Mouse (Mus musculus) lung, embryonic 14.5 days (tissue): ENCODE results near the gene Mapk14. TPM values are rescaled to one million over a fixed set of nuclear protein-coding genes. Genes with fewer than 3 reads are reported as not detected.

Experiments
- ATAC-seq: fragments of 200-750 bp; cut with Nextera tagmentation; 2 replicates; pipeline ENCODE4 v1.8.0; 2017; ENCODE audit warnings: mild to moderate bottlenecking, moderate TSS enrichment, moderate library complexity; ENCODE audit not compliant: insufficient read depth
- DNase-seq: peaks from one replicate; pipeline ENCODE4 v3.0.0-alpha.2; 2015
- H3K27ac ChIP-seq: fragments of 300-500 bp; sonication (generic); 2 replicates; pipeline ENCODE4 v1.5.1; 2014; ENCODE audit warnings: low read depth, mild to moderate bottlenecking, moderate library complexity
- H3K27me3 ChIP-seq: fragments of 300-500 bp; sonication (generic); 2 replicates; pipeline ENCODE4 v1.6.1; 2014; ENCODE audit warnings: low read length, control low read depth; ENCODE audit not compliant: insufficient read depth
- H3K36me3 ChIP-seq: fragments of 300-500 bp; sonication (generic); 2 replicates; pipeline ENCODE4 v1.6.1; 2014; ENCODE audit warnings: control low read depth; ENCODE audit not compliant: insufficient read depth
- H3K4me1 ChIP-seq: fragments of 300-500 bp; sonication (generic); 2 replicates; pipeline ENCODE4 v1.6.1; 2014; ENCODE audit warnings: antibody characterized with exemption, control low read depth; ENCODE audit not compliant: insufficient read depth
- H3K4me2 ChIP-seq: fragments of 300-500 bp; sonication (generic); 2 replicates; pipeline ENCODE4 v1.6.1; 2014; ENCODE audit warnings: mild to moderate bottlenecking
- H3K4me3 ChIP-seq: fragments of 300-500 bp; sonication (generic); 2 replicates; pipeline ENCODE4 v1.5.1; 2014; ENCODE audit warnings: low read depth, low read length
- H3K9ac ChIP-seq: fragments of 300-500 bp; sonication (generic); 2 replicates; pipeline ENCODE4 v1.6.1; 2014
- H3K9me3 ChIP-seq: fragments of 300-500 bp; sonication (generic); 2 replicates; pipeline ENCODE4 v1.6.1; 2016; ENCODE audit warnings: low read depth, low read length, control low read depth
- CTCF ChIP-seq: IDR thresholded peaks from 2 replicates; pipeline ENCODE4 v1.5.1; 2016; ENCODE audit warnings: antibody characterized with exemption, low read depth
- whole genome bisulfite sequencing: fragments of 180-500 bp; shearing (Covaris S2); extraction: QIAGEN DNeasy Blood & Tissue Kit; methylation state at CpG from one replicate; pipeline ENCODE4 v1.1.7; 2014; 5-methylcytosine and 5-hydroxymethylcytosine counted together
- polyA plus RNA-seq: library from polyadenylated mRNA; unstranded; fragments of >200 nt; fragmentation: Nextera tagmentation; extraction: Ambion mirVana; gene quantifications from 2 replicates; pipeline ENCODE4 v1.2.1, GENCODE M21; 2014

The Mapk14 gene
- polyA plus RNA-seq, 1 experiment from 2014 or later: 77.4 TPM

DNA sequence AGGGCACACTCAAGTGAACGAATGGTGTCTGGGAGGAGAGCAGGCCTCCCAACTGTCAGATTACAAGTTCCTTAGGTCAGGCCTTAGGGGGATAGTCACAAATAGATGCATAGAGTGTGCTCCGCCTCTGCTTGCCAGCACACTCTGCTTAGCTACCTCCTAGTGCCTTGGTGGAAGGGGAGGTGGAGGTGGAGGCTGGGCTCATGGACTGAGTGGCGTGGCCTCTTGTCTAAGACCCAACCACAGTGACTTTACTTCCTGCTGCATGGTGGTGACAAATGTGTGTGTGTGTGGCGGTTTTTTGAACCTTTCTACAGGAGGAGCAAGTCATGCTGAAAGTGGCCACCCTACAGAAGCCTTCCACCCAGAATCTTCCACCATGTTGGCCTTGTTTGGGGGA lies 45.4 kb downstream of the Mapk14 start:
- Histone ChIP-seq H3K4me2 (no peak overlapping the region), H3K9me3 (no peaks in the 10 kb centered on the region), H3K4me1 (no peaks in the 10 kb centered on the region), H3K27ac (no peak overlapping the region), H3K27me3 (no peaks in the 10 kb centered on the region), H3K9ac (no peak overlapping the region), H3K4me3 (no peak overlapping the region), H3K36me3 (peaks cover 77% of the 10 kb centered on the region)
- TF ChIP-seq CTCF: no peak
- no peak for ATAC-seq
- 73% methylated on average over 4 of the region's 4 CpGs for WGBS
- no peak for DNase-seq

DNA sequence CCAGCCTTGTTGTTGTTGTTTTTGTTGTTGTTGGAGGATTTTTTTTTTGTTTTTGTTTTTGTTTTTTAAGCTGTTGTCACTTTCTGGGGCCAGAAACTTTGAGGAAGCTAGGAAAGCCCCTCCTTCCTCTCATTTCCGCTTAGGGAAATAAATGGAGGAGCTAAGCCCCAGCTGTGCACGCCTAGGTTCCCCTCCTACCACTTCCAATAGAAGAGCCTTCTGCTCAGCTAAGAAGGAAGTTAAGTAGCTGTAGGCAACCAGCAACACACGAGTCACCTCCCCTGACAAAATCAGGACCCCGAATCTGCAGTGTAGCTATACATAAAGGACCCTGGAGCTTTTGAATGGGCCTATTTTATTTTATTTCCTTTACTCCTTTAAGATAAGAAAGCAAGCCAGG lies 46.8 kb downstream of the Mapk14 start:
- no peaks in the 10 kb centered on the region for H3K27me3 ChIP-seq
- no peaks in the 10 kb centered on the region for H3K9me3 ChIP-seq
- no peaks in the 10 kb centered on the region for H3K4me1 ChIP-seq
- no peak overlapping the region for H3K4me2 ChIP-seq
- H3K4me3 ChIP-seq: no peak overlapping the region
- H3K9ac ChIP-seq: no peak overlapping the region; the same call in 1 of the 2 replicates
- ATAC-seq (no peak), DNase-seq (no peak)
- whole genome bisulfite sequencing: 79% methylated on average over 4 of the region's 4 CpGs
- no peak overlapping the region for H3K27ac ChIP-seq
- peaks cover 80% of the 10 kb centered on the region for H3K36me3 ChIP-seq
- TF ChIP-seq CTCF: no peak

DNA sequence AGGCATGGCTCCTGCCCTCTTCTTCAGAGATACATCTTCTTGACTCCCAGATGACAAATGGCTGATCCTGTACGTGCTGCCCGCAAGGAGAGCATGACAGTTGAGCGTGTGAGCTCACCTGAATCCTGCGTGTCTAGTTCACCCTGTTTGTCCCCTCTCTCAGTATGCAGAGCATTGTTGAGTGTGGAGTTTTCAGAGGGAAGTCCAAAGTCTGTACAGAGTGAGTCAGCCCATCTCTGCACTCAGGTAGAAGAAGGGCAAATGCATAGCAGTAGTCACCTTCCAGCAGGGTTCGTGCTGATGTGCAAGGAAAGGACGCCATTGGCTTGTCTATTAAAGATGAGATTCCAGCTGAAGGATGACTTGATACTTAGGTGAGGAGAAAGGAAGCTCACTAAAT lies 48.1 kb downstream of the Mapk14 start:
- no peak for DNase-seq
- Histone ChIP-seq H3K27ac (no peak overlapping the region), H3K9me3 (no peaks in the 10 kb centered on the region), H3K27me3 (no peaks in the 10 kb centered on the region), H3K4me1 (no peaks in the 10 kb centered on the region), H3K4me3 (no peak overlapping the region), H3K36me3 (peaks cover 84% of the 10 kb centered on the region), H3K4me2 (no peak overlapping the region), H3K9ac (no peak overlapping the region)
- no peak for TF ChIP-seq CTCF
- ATAC-seq: no peak
- WGBS: 89% methylated on average over 6 of the region's 6 CpGs

GRCm38 (mm10) chr17:28743145-28743866 lies 52.2 kb downstream of the Mapk14 start:
- Histone ChIP-seq H3K4me2 (no peak overlapping the region), H3K4me3 (no peak overlapping the region), H3K36me3 (peaks cover 95% of the 10 kb centered on the region), H3K27ac (no peak overlapping the region), H3K9me3 (no peaks in the 10 kb centered on the region), H3K9ac (no peak overlapping the region), H3K27me3 (no peaks in the 10 kb centered on the region), H3K4me1 (no peaks in the 10 kb centered on the region)
- WGBS: 63% methylated on average over 11 of the region's 11 CpGs
- DNase-seq (peak; percentile 15), ATAC-seq (no peak)
- no peak for TF ChIP-seq CTCF

GRCm38 (mm10) chr17:28743916-28744315 lies 52.8 kb downstream of the Mapk14 start:
- Histone ChIP-seq H3K9ac (no peak overlapping the region), H3K4me2 (no peak overlapping the region), H3K27ac (no peak overlapping the region), H3K4me1 (no peaks in the 10 kb centered on the region), H3K9me3 (no peaks in the 10 kb centered on the region), H3K4me3 (no peak overlapping the region), H3K36me3 (peaks cover 98% of the 10 kb centered on the region), H3K27me3 (no peaks in the 10 kb centered on the region)
- no peak for ATAC-seq
- 90% methylated on average over 9 of the region's 9 CpGs for WGBS
- peak; percentile 62 for DNase-seq
- peak; percentile 34; the same call in 1 of the 2 replicates for TF ChIP-seq CTCF

DNA sequence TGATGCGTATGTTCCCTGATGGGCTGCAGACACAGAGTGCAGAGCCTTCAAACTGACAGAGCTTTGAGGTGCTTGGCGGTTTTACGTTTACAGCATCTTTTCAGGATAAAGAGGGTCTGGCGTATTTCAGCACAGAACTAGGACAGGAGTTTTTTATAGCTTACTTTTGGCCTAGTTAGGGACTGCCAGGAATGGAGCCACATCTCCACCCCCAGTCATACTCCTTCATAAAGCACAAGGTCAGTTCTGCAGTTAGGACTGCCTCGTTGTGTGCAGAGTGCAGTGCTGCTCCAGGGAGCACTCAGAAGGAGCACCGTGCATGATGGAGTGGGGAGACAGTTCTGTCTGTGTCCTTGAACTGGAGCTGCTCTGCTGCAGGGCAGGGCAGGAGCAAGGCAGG lies 54.6 kb downstream of the Mapk14 start:
- Histone ChIP-seq H3K27me3 (no peaks in the 10 kb centered on the region), H3K36me3 (peaks cover 81% of the 10 kb centered on the region), H3K4me3 (no peak overlapping the region), H3K9ac (no peak overlapping the region), H3K4me2 (no peak overlapping the region), H3K4me1 (no peaks in the 10 kb centered on the region), H3K9me3 (no peaks in the 10 kb centered on the region), H3K27ac (no peak overlapping the region)
- no peak for TF ChIP-seq CTCF
- WGBS: 84% methylated on average over 6 of the region's 6 CpGs
- ATAC-seq: no peak
- no peak for DNase-seq

DNA sequence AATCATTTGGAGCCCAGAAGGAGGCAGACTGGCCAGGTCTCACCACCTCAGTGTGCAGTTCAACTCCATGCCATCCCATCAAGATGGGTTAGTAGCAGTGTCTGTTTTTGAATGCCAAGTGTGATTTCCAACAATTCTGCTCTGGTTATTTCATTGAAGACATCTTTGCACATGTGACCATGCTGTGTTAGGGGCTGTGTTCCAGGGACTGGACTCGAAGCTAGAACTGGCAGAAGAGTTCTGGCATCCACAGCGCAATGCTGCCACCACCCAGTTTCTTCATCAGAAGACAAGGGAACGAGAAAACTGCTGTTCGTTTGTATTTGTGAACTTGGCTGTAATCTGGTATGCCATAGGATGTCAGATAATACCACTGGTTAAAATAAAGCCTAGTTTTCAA lies 56.9 kb downstream of the Mapk14 start:
- Histone ChIP-seq H3K4me1 (no peaks in the 10 kb centered on the region), H3K4me3 (no peak overlapping the region), H3K27ac (no peak overlapping the region), H3K27me3 (no peaks in the 10 kb centered on the region), H3K9ac (no peak overlapping the region), H3K9me3 (no peaks in the 10 kb centered on the region), H3K4me2 (no peak overlapping the region), H3K36me3 (peaks cover 58% of the 10 kb centered on the region)
- DNase-seq: no peak
- no peak for TF ChIP-seq CTCF
- ATAC-seq: no peak
- 93% methylated on average over 4 of the region's 4 CpGs for WGBS
